Comparison of ENCODE assay signal across 9 mouse cellular contexts in the genomic region with DNA sequence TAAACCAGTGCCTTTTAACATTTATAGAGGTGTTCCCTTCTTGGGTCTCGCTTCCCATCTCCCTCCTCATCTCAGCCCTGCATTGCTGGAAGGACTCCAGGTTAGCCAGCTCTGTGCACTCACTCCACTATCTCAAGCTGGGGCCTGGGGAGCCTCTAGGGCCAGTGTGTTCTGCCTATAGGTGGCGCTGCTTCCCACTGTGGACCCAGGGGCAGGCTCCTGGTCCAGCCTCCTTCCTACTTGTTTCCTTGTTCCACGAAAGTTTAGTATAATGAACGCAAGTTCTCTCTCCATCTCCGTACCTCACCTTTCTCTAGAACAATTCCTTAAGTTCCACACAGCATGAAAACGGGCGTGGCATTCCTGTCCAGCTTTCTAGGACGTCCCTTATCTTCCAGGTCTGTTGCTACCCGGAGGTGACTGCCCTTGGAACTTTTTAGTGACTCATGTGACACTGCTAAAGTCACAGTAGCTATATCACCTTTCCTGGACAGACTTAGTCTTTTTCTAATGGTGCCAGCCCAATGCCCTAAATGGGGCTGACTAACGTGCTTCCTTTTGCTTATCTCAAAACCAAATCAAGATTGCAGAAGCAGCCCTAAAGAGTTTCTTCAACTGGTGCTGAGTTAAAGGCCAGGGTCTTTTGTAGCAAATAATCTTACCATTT. TPM values are rescaled to one million over a fixed set of nuclear protein-coding genes. Genes with fewer than 3 reads are reported as not detected.
A peak's percentile ranks its signal among the peaks of the same experiment; 100 is the strongest.
DNase-seq lines count a peak whose midpoint lies in the region; ATAC-seq lines count a peak whose summit lies in the region.
"Had no signal": no experiment of that assay in that cellular context is flagged by ENCODE, and none has a peak within 500 bp of the region (broad histone marks: within the 10 kb centered on the region; RNA-seq: fewer than 3 reads in every experiment).

No protein-coding gene starts in this region.

- DNase-seq in adrenal gland, postnatal 36 days, result peak; percentile 88 to 90
- DNase-seq in kidney, postnatal 25 days, result peak; percentile 85 to 86
- peak; percentile 57 for DNase-seq in testis, postnatal 14 days (ENCODE audit: low spot score)

- H3K4me1 ChIP-seq in embryonic facial prominence, embryonic 15.5 days, result 0 out of 2 replicates have a peak, but pooled peaks cover 4% of the 10 kb centered on the region
- peaks cover 8% of the 10 kb centered on the region; the same call in 1 of the 2 replicates for H3K4me1 ChIP-seq in heart, embryonic 15.5 days (replicated peaks)
- H3K4me1 ChIP-seq in liver, embryonic 15.5 days (replicated peaks), result no peaks in the 10 kb centered on the region
- H3K4me1 ChIP-seq in neural tube, embryonic 13.5 days (replicated peaks), result no peaks in the 10 kb centered on the region

- no peaks in the 10 kb centered on the region for H3K9me3 ChIP-seq in embryonic facial prominence, embryonic 15.5 days (replicated peaks)
- H3K9me3 ChIP-seq in heart, embryonic 15.5 days (replicated peaks), result no peaks in the 10 kb centered on the region
- H3K9me3 ChIP-seq in liver, embryonic 15.5 days (replicated peaks), result no peaks in the 10 kb centered on the region
- no peaks in the 10 kb centered on the region for H3K9me3 ChIP-seq in neural tube, embryonic 13.5 days

- H3K27ac ChIP-seq in embryonic facial prominence, embryonic 15.5 days (replicated peaks), result no peak overlapping the region
- no peak overlapping the region for H3K27ac ChIP-seq in heart, embryonic 15.5 days
- no peak overlapping the region for H3K27ac ChIP-seq in liver, embryonic 15.5 days (replicated peaks)
- no peak overlapping the region for H3K27ac ChIP-seq in neural tube, embryonic 13.5 days (replicated peaks)

- no peak overlapping the region for H3K4me3 ChIP-seq in embryonic facial prominence, embryonic 15.5 days (replicated peaks)
- H3K4me3 ChIP-seq in heart, embryonic 15.5 days, result no peak overlapping the region
- no peak overlapping the region for H3K4me3 ChIP-seq in liver, embryonic 15.5 days (replicated peaks)
- H3K4me3 ChIP-seq in neural tube, embryonic 13.5 days, result no peak overlapping the region
- H3K4me3 ChIP-seq: erythroblast, embryonic 14.5 days had no signal

- H3K27me3 ChIP-seq in embryonic facial prominence, embryonic 15.5 days, result no peaks in the 10 kb centered on the region
- H3K27me3 ChIP-seq in heart, embryonic 15.5 days, result no peaks in the 10 kb centered on the region; the same call in 1 of the 2 replicates
- no peaks in the 10 kb centered on the region for H3K27me3 ChIP-seq in liver, embryonic 15.5 days
- H3K27me3 ChIP-seq in neural tube, embryonic 13.5 days, result no peaks in the 10 kb centered on the region

- WGBS in embryonic facial prominence, embryonic 15.5 days, result 32% methylated on average over 10 of the region's 10 CpGs
- 21% methylated on average over 10 of the region's 10 CpGs for WGBS in heart, embryonic 15.5 days
- WGBS in liver, embryonic 15.5 days (ENCODE audit: insufficient replicate concordance), result 17% methylated on average over 10 of the region's 10 CpGs
- WGBS in neural tube, embryonic 13.5 days, result 39% methylated on average over 10 of the region's 10 CpGs

- no peak overlapping the region for H3K9ac ChIP-seq in embryonic facial prominence, embryonic 15.5 days
- no peak overlapping the region for H3K9ac ChIP-seq in heart, embryonic 15.5 days
- no peak overlapping the region for H3K9ac ChIP-seq in liver, embryonic 15.5 days
- no peak overlapping the region for H3K9ac ChIP-seq in neural tube, embryonic 13.5 days

- ATAC-seq in CD4-positive, CD25-positive, alpha-beta regulatory T cell, adult 4 months, result peak; percentile 71
- ATAC-seq in embryonic facial prominence, embryonic 15.5 days (ENCODE audit: insufficient number of reproducible peaks, low FRiP score, low TSS enrichment, low read depth), result peak; percentile 65; the same call in 1 of the 2 replicates
- ATAC-seq in heart, embryonic 15.5 days (replicated peaks; ENCODE audit: insufficient number of reproducible peaks, insufficient read depth, low FRiP score, low read depth), result peak; percentile 73
- peak; percentile 69 for ATAC-seq in liver, embryonic 15.5 days (ENCODE audit: insufficient read depth)
- ATAC-seq in neural tube, embryonic 13.5 days (ENCODE audit: low read depth), result peak; percentile 71

- peaks cover 12% of the 10 kb centered on the region for H3K36me3 ChIP-seq in embryonic facial prominence, embryonic 15.5 days
- H3K36me3 ChIP-seq in heart, embryonic 15.5 days, result peaks cover 25% of the 10 kb centered on the region
- peaks cover 26% of the 10 kb centered on the region for H3K36me3 ChIP-seq in liver, embryonic 15.5 days (replicated peaks)
- H3K36me3 ChIP-seq in neural tube, embryonic 13.5 days, result peaks cover 26% of the 10 kb centered on the region

- no peak overlapping the region for H3K4me2 ChIP-seq in embryonic facial prominence, embryonic 15.5 days (replicated peaks)
- 0 out of 2 replicates have a peak overlapping the region, but pooled peaks have one; percentile 6 for H3K4me2 ChIP-seq in heart, embryonic 15.5 days
- H3K4me2 ChIP-seq in liver, embryonic 15.5 days, result 0 out of 2 replicates have a peak overlapping the region, but pooled peaks have one; percentile 10
- H3K4me2 ChIP-seq in neural tube, embryonic 13.5 days, result no peak overlapping the region

RNA-seq across cellular contexts. Expression of a gene that starts 12.9 kb away (rescaled TPM):
- 100 to 1,000 TPM; 479 to 556 TPM for polyA plus RNA-seq in CD4-positive, CD25-positive, alpha-beta regulatory T cell, adult 4 months (2017; shearing (Covaris generic))
- 100 to 1,000 TPM; 102 to 125 TPM for total RNA-seq in adrenal gland, postnatal 36 days (2021)
- polyA plus RNA-seq in embryonic facial prominence, embryonic 15.5 days (2015; fragmentation: Nextera tagmentation; extraction: Ambion mirVana), result 249 and 256 TPM in 2 replicates
- polyA plus RNA-seq in heart, embryonic 15.5 days (2015; fragmentation: Nextera tagmentation; extraction: Ambion mirVana), result 189 and 199 TPM in 2 replicates
- polyA plus RNA-seq in liver, embryonic 15.5 days (2015; fragmentation: Nextera tagmentation; extraction: Ambion mirVana), result 138 and 146 TPM in 2 replicates
- 321 and 348 TPM in 2 replicates for polyA plus RNA-seq in neural tube, embryonic 13.5 days (2015; fragmentation: Nextera tagmentation; extraction: Ambion mirVana)

RNA-seq across cellular contexts. Expression of a gene that starts 13.1 kb away (rescaled TPM):
- polyA plus RNA-seq in CD4-positive, CD25-positive, alpha-beta regulatory T cell, adult 4 months (2017; shearing (Covaris generic)), result under 1 TPM; 0.09 to 0.19 TPM
- 10 to 100 TPM; 27.6 to 37.2 TPM for total RNA-seq in adrenal gland, postnatal 36 days (2021)
- polyA plus RNA-seq in embryonic facial prominence, embryonic 15.5 days (2015; fragmentation: Nextera tagmentation; extraction: Ambion mirVana), result 36.3 and 38.0 TPM in 2 replicates
- polyA plus RNA-seq in heart, embryonic 15.5 days (2015; fragmentation: Nextera tagmentation; extraction: Ambion mirVana), result 54.7 and 64.6 TPM in 2 replicates
- 13.0 and 13.1 TPM in 2 replicates for polyA plus RNA-seq in liver, embryonic 15.5 days (2015; fragmentation: Nextera tagmentation; extraction: Ambion mirVana)
- polyA plus RNA-seq in neural tube, embryonic 13.5 days (2015; fragmentation: Nextera tagmentation; extraction: Ambion mirVana), result 24.8 and 25.4 TPM in 2 replicates

RNA-seq across cellular contexts. Expression of a gene that starts 20.8 kb away (rescaled TPM):
- 1 to 10 TPM; 2.9 to 6.9 TPM for polyA plus RNA-seq in CD4-positive, CD25-positive, alpha-beta regulatory T cell, adult 4 months (2017; shearing (Covaris generic))
- 1 to 10 TPM; 2.8 to 8.8 TPM for total RNA-seq in adrenal gland, postnatal 36 days (2021)
- 6.5 and 6.7 TPM in 2 replicates for polyA plus RNA-seq in embryonic facial prominence, embryonic 15.5 days (2015; fragmentation: Nextera tagmentation; extraction: Ambion mirVana)
- 3.3 and 5.8 TPM in 2 replicates for polyA plus RNA-seq in heart, embryonic 15.5 days (2015; fragmentation: Nextera tagmentation; extraction: Ambion mirVana)
- polyA plus RNA-seq in liver, embryonic 15.5 days (2015; fragmentation: Nextera tagmentation; extraction: Ambion mirVana), result 11.2 and 11.7 TPM in 2 replicates
- 3.8 and 4.5 TPM in 2 replicates for polyA plus RNA-seq in neural tube, embryonic 13.5 days (2015; fragmentation: Nextera tagmentation; extraction: Ambion mirVana)

RNA-seq across cellular contexts. Expression of a gene that starts 28.9 kb away (rescaled TPM):
- not detected for polyA plus RNA-seq in CD4-positive, CD25-positive, alpha-beta regulatory T cell, adult 4 months (2017; shearing (Covaris generic))
- not detected for total RNA-seq in adrenal gland, postnatal 36 days (2021)
- polyA plus RNA-seq in embryonic facial prominence, embryonic 15.5 days (2015; fragmentation: Nextera tagmentation; extraction: Ambion mirVana), result 0.34 and 0.37 TPM in 2 replicates
- not detected in 2 replicates for polyA plus RNA-seq in heart, embryonic 15.5 days (2015; fragmentation: Nextera tagmentation; extraction: Ambion mirVana)
- polyA plus RNA-seq in liver, embryonic 15.5 days (2015; fragmentation: Nextera tagmentation; extraction: Ambion mirVana), result not detected in 2 replicates
- polyA plus RNA-seq in neural tube, embryonic 13.5 days (2015; fragmentation: Nextera tagmentation; extraction: Ambion mirVana), result not detected in 2 replicates
- polyA plus RNA-seq: erythroblast, embryonic 14.5 days had no signal

Comparison
In these comparisons a context has a peak if more than half of its experiments do, and no peak if none do; other contexts are left out.
1. H3K4me2 ChIP-seq: peak in heart, embryonic 15.5 days (single experiment) and liver, embryonic 15.5 days (single experiment); none in embryonic facial prominence, embryonic 15.5 days (single experiment) and neural tube, embryonic 13.5 days (single experiment).
2. RNA of a gene that starts 13.1 kb away (polyA plus RNA-seq): 54.7 to 64.6 TPM in heart, embryonic 15.5 days, 36.3 to 38.0 TPM in embryonic facial prominence, embryonic 15.5 days, 24.8 to 25.4 TPM in neural tube, embryonic 13.5 days and 13.0 to 13.1 TPM in liver, embryonic 15.5 days; 0.09 to 0.19 TPM in CD4-positive, CD25-positive, alpha-beta regulatory T cell, adult 4 months; every median in the first group is over 10 times any median in the second.
3. Peak in every context shown above with its lines, with median percentiles within 50 percentile points of each other: ATAC-seq and DNase-seq.